Mouse (Mus musculus) ES-Bruce4 (cell line): ENCODE measurements around the gene Chd6.

ENCODE experiments used
- CTCF ChIP-seq: IDR thresholded peaks from one replicate; pipeline ENCODE4 v1.8.1; 2011; ENCODE audit warnings: low read depth, low read length
- EP300 ChIP-seq: IDR thresholded peaks from 2 replicates; pipeline ENCODE4 v1.6.1; 2011; ENCODE audit warnings: low read depth, low read length; ENCODE audit not compliant: insufficient read depth
- POLR2A ChIP-seq: IDR thresholded peaks from one replicate; pipeline ENCODE4 v1.8.1; 2011; ENCODE audit warnings: low read length; ENCODE audit not compliant: insufficient read depth

DNA sequence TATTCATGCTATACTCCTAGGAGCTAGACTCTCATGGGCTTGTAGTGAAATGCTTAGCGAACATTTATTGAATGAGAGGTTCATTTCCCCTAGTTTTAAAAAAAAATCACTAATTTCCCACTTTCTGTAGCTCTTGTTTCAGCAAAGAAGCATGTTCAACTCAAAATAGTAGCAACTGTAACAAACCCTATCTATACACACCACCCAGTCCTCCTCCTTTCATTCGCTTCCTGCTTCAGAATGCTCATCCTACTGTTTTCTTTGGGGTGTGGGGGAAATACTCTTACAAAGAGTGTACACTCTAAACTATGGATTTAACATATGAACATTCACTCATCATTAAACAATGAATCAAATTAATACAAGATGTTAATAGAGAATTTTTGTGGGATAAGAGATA lies 43.3 kb downstream of the Chd6 start:
- TF ChIP-seq CTCF = no peak
- TF ChIP-seq POLR2A = no peak
- TF ChIP-seq EP300 = no peak
